Mouse (Mus musculus): Measurements from ENCODE around the gene Mrpl34. TPM values are rescaled to one million over a fixed set of nuclear protein-coding genes. Genes with fewer than 3 reads are reported as not detected.

Mrpl34 gene
- total and polyA plus RNA-seq, 3 experiments: 143 to 196 TPM; not detected in 1

GRCm38 (mm10) chr8:71495039-71495438, 30.3 kb downstream of the Mrpl34 start:
- H3K4me1 ChIP-seq (ENCODE audit: control insufficient read depth in 1 of 2, insufficient read depth in 2 of 2, low read length in 2 of 2): no peaks in the 10 kb centered on the region
- H3K9me3 ChIP-seq (replicated peaks; ENCODE audit: insufficient read depth, low read length): no peaks in the 10 kb centered on the region
- peak; percentile 86 for DNase-seq (ENCODE audit: low read depth, low spot score)
- H3K79me2 ChIP-seq (ENCODE audit: control insufficient read depth, insufficient read depth, low read length, poor library complexity): no peaks in the 10 kb centered on the region; the same call in 1 of the 2 replicates
- peaks cover 0 to 4% of the 10 kb centered on the region in 2 experiments; a peak in 2 of 4 replicates for H3K36me3 ChIP-seq (ENCODE audit: control insufficient read depth in 1 of 2, insufficient read depth in 2 of 2, low read length in 2 of 2)
- peak; percentile 62 for TF ChIP-seq SMC3 (IDR thresholded peaks at IDR 0.05; ENCODE audit: low read depth, low read length)
- peak; percentile 95 for TF ChIP-seq ZNF384 (IDR thresholded peaks at IDR 0.05; ENCODE audit: low read depth, low read length)
- peak; percentile 48 to 87 (median 66) for TF ChIP-seq CTCF (IDR thresholded peaks at IDR 0.05 in 2 of 3, conservative IDR thresholded peaks at IDR 0.05 in 1 of 3; ENCODE audit: control insufficient read depth in 1 of 3, insufficient read depth in 1 of 3, low read depth in 2 of 3, low read length in 3 of 3, poor library complexity in 1 of 3, severe bottlenecking in 1 of 3)
- TF ChIP-seq TAL1 (IDR thresholded peaks at IDR 0.05; ENCODE audit: low read length): no peak
- TF ChIP-seq POLR2A (IDR thresholded peaks at IDR 0.05; ENCODE audit: control insufficient read depth in 1 of 2, insufficient read depth in 1 of 2, low read depth in 1 of 2, low read length in 2 of 2, poor library complexity in 1 of 2): no peak
- TF ChIP-seq RAD21 (IDR thresholded peaks at IDR 0.05; ENCODE audit: low read depth, low read length): peak; percentile 45
- TF ChIP-seq GABPA (IDR thresholded peaks at IDR 0.05; ENCODE audit: low read depth, low read length): no peak
- H3K9ac ChIP-seq (ENCODE audit: control insufficient read depth, low read depth, low read length, poor library complexity, severe bottlenecking): no peak overlapping the region
- no peak overlapping the region for H3K27ac ChIP-seq (ENCODE audit: control insufficient read depth, low read depth, low read length)
- no peaks in the 10 kb centered on the region for H3K27me3 ChIP-seq (ENCODE audit: control insufficient read depth in 1 of 2, insufficient read depth in 2 of 2, low read length in 2 of 2)
- no peak overlapping the region for H3K4me3 ChIP-seq (ENCODE audit: control insufficient read depth in 1 of 2, insufficient read depth in 1 of 2, low read depth in 2 of 2, low read length in 2 of 2)

DNA sequence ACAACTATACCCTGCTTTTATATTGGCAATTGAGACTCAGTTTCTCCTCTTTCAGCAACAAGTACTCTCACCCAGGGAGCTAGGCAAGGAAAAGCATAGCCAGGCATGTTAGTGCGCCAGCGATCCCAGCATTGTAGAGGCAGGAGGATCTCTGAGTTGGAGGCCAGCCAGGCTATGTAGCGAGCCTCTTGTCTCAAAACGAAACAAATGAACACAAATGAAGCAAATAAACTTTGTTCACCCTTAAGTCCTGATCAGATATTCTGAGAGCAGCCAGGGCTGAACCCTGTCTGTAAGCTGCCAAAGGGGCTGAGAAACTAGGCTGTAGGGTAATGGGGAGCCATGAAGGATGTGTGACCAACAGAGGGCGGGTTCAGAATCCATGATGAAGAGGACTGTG, 31.1 kb downstream of the Mrpl34 start:
- H3K27ac ChIP-seq (ENCODE audit: control insufficient read depth, low read depth, low read length): no peak overlapping the region
- DNase-seq (ENCODE audit: low read depth, low spot score): no peak
- no peaks in the 10 kb centered on the region for H3K27me3 ChIP-seq (ENCODE audit: control insufficient read depth in 1 of 2, insufficient read depth in 2 of 2, low read length in 2 of 2)
- H3K4me3 ChIP-seq (ENCODE audit: control insufficient read depth in 1 of 2, insufficient read depth in 1 of 2, low read depth in 2 of 2, low read length in 2 of 2): no peak overlapping the region
- no peaks in the 10 kb centered on the region for H3K9me3 ChIP-seq (replicated peaks; ENCODE audit: insufficient read depth, low read length)
- no peaks in the 10 kb centered on the region for H3K79me2 ChIP-seq (ENCODE audit: control insufficient read depth, insufficient read depth, low read length, poor library complexity)
- TF ChIP-seq MYB (IDR thresholded peaks at IDR 0.05; ENCODE audit: low read depth, low read length) (no peak), MYC (IDR thresholded peaks at IDR 0.05; ENCODE audit: low read depth, low read length) (no peak), ZNF384 (IDR thresholded peaks at IDR 0.05; ENCODE audit: low read depth, low read length) (no peak), TCF12 (IDR thresholded peaks at IDR 0.05; ENCODE audit: low read depth, low read length) (no peak), RAD21 (IDR thresholded peaks at IDR 0.05; ENCODE audit: low read depth, low read length) (no peak), CTCF (IDR thresholded peaks at IDR 0.05 in 2 of 3, conservative IDR thresholded peaks at IDR 0.05 in 1 of 3; ENCODE audit: control insufficient read depth in 1 of 3, insufficient read depth in 1 of 3, low read depth in 2 of 3, low read length in 3 of 3, poor library complexity in 1 of 3, severe bottlenecking in 1 of 3) (no peak), MAFK (IDR thresholded peaks at IDR 0.05; ENCODE audit: borderline replicate concordance, low read depth, low read length) (no peak), BHLHE40 (IDR thresholded peaks at IDR 0.05; ENCODE audit: borderline replicate concordance, low read depth, low read length) (no peak), MXI1 (IDR thresholded peaks at IDR 0.05; ENCODE audit: low read depth, low read length) (no peak), GABPA (IDR thresholded peaks at IDR 0.05; ENCODE audit: low read depth, low read length) (no peak), MEF2A (IDR thresholded peaks at IDR 0.05; ENCODE audit: extremely low read depth, insufficient replicate concordance, low read depth, low read length, poor library complexity, severe bottlenecking) (no peak), ETS1 (IDR thresholded peaks at IDR 0.05; ENCODE audit: low read depth, low read length) (no peak), NELFE (IDR thresholded peaks at IDR 0.05; ENCODE audit: low read depth, low read length) (no peak), GATA1 (IDR thresholded peaks at IDR 0.05; ENCODE audit: low read depth, low read length) (no peak), EP300 (IDR thresholded peaks at IDR 0.05; ENCODE audit: low read depth in 1 of 2, low read length in 2 of 2) (no peak), NRF1 (IDR thresholded peaks at IDR 0.05; ENCODE audit: insufficient read depth, low read depth, low read length, poor library complexity, severe bottlenecking) (no peak), UBTF (IDR thresholded peaks at IDR 0.05; ENCODE audit: borderline replicate concordance, insufficient read depth, low read depth, low read length) (no peak), SMC3 (IDR thresholded peaks at IDR 0.05; ENCODE audit: low read depth, low read length) (no peak), POLR2A (IDR thresholded peaks at IDR 0.05; ENCODE audit: control insufficient read depth in 1 of 2, insufficient read depth in 1 of 2, low read depth in 1 of 2, low read length in 2 of 2, poor library complexity in 1 of 2) (no peak), TBP (IDR thresholded peaks at IDR 0.05; ENCODE audit: low read depth, low read length) (no peak)
- H3K9ac ChIP-seq (ENCODE audit: control insufficient read depth, low read depth, low read length, poor library complexity, severe bottlenecking): no peak overlapping the region
- peaks cover 0 to 4% of the 10 kb centered on the region in 2 experiments; a peak in 2 of 4 replicates for H3K36me3 ChIP-seq (ENCODE audit: control insufficient read depth in 1 of 2, insufficient read depth in 2 of 2, low read length in 2 of 2)
- H3K4me1 ChIP-seq (ENCODE audit: control insufficient read depth in 1 of 2, insufficient read depth in 2 of 2, low read length in 2 of 2): no peaks in the 10 kb centered on the region
